Mouse (Mus musculus) fat pad, adult 2 months (tissue): ENCODE measurements around the gene Cdc42ep2.

Experiments used
- DNase-seq: peaks from one replicate; pipeline ENCODE4 v3.0.0-alpha.2; 2011; ENCODE audit warnings: low read depth, low spot score; ENCODE audit errors: extremely low read depth

Gene Cdc42ep2

DNA sequence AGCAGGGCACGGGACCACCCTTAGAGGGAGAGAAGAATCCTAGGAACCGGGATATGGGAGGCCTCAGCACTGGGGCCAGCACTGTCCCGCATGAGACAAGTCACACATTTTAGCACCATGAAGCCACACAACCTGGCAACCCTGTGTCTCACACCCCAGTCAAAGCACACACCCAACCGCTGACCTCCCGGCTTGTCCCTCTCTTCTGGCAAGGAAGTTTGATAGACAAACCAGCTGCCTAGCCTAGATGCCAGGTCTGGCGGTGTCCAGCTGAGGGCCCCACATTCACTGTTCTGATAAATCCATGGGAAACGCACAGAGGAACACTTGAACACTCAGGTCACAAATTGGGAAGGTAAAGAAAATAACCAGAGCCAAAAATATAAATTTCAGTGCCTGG is 18.0 kb upstream of the Cdc42ep2 start:
- no peak for DNase-seq

DNA sequence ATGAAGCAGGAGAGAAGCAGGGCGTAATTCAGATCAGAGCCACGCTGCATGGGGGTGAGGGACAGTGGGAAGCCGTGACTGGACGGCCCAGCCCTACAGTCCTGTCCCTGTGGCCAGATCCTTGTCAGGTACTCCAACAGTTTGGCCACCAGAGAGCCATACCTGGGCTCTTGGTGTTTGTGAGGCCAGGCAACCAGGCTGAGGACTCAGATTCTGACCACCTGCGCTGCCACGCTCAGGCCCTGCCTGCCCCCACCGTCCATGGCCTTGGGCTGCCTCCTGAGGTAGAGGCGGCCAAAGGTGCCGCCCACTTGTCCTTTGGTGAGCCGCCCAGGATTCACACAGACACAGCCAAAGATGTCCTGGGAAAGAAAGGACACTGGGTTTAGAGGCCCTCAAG is 16.0 kb upstream of the Cdc42ep2 start:
- no peak for DNase-seq

- no peak for DNase-seq
These were observed 15.6 kb upstream of the Cdc42ep2 start for GRCm38 (mm10) chr19:5940173-5940572.

DNA sequence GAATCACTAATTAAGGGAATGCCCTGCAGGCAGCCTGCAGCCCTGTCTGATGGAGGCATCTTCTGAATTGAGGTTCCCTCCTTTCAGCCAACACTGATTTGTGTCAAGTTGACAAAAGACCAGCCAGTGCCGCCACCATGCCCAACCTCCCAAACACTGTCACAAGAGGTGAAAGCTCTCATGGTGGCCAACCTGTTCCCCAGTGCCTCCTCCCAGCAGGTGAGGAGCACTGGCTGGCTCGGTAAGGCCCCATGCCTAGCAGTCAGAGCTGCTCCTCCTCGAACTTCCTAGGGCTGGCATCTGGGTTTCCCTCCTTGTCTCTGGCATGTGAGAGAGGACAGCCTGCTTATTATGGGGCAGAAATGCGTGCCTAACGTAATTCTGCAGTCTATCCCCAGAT is 15.1 kb upstream of the Cdc42ep2 start:
- no peak for DNase-seq

DNA sequence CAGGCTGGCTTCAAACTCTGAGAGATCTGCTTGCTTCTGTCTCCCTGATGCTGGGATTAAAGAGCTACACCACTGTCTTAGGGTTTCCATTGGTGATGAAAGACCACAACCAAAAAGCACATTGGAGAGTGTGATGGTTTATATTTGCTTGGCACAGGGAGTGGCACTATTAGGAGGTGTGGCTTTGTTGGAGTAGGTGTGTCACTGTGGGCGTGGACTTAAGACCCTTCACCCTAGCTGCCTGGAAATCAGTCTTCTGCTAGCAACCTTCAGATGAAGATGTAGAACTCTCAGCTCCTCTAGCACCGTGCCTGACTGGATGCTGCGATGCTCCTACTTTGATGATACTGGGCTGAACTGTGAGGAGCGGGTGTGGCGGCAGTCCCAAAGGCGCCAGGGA is 13.9 kb upstream of the Cdc42ep2 start:
- no peak for DNase-seq

DNA sequence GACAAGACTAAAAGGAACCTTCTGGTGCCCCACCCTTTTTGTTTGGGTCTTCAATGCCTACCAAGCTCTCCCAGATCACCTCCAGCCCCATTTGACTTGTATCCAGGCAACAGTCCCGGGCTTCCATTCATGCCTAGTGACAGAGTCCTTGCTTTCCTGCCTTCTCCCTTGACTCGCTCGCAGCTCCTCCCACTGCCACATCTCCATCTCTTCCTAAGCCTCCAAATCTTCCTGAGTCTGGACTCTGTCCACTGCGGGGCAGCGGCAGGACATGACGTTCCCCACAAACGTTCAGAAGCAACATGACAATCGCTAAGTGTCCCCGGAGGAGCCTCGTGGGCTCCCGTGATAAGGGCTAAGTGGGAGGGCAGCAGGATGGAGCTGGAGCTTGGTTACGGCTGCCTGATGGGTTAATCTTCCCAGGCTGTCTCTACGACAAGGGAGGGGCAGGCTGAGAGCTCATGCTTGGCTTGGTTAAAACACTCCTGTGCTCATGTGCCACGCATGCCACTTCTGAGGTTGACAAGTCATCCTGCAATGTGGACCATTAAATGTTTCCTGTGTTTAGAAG is 13.3 kb upstream of the Cdc42ep2 start:
- no peak for DNase-seq

- no peak for DNase-seq
These were observed 12.6 kb upstream of the Cdc42ep2 start for GRCm38 (mm10) chr19:5937095-5937835.

GRCm38 (mm10) chr19:5935691-5936090 is 11.1 kb upstream of the Cdc42ep2 start:
- DNase-seq = no peak

DNA sequence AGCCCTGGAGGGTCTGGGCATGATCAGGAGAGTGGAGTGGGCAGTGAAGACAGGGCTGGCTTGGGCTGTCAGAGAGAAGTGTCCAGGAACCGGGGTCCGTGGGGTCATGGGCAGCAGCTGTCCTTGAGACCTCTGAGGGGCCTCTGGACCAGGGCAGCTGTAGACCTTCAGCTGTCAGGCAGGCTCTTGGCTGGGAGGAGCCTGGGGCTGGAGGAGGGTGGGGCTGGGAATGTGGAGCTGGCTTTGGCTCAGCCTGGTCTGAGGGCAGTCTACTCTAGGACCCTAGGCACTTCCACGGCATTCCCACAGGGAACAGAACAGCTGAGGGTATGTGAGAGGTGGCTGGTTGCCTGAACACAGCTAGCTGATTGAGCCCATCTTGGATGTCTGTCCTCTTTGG is 10.7 kb upstream of the Cdc42ep2 start:
- DNase-seq = no peak

- DNase-seq = no peak
These were observed 5.3 kb upstream of the Cdc42ep2 start for GRCm38 (mm10) chr19:5929634-5930596.

GRCm38 (mm10) chr19:5928546-5928945 is 3.9 kb upstream of the Cdc42ep2 start:
- no peak for DNase-seq

- no peak for DNase-seq
These were observed 3.5 kb upstream of the Cdc42ep2 start for GRCm38 (mm10) chr19:5928104-5928503.

GRCm38 (mm10) chr19:5927532-5927931 is 2.9 kb upstream of the Cdc42ep2 start:
- DNase-seq = no peak

- DNase-seq = no peak
These were observed 2.4 kb upstream of the Cdc42ep2 start for GRCm38 (mm10) chr19:5927026-5927425.

DNA sequence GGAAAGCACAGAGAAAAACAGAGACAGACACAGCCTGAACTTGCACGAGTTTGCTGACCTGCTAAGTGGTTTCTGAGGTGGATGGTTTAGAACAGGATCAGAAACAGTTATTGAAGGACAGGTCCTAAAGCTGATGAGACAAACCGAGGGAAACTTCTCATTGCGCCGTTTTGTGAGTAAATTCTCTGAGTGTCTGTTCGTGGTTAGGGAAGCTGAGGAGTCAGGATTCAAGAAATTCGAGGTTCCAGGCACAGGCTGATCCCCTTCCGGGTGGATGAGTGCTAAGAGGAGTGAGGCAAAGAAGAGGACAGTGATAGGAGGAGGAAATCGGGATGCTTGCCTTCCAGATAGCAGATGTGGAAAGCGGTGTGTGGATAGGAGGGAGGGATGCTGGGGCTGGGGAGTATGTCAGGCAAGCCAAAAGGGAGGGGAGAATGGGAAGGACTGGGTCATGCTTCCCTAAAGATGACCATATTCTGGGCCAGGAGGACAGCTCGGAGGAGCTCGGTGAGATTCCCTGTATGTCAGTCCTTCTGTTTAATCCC is 767 bp upstream of the Cdc42ep2 start:
- no peak for DNase-seq

- no peak for DNase-seq
These were observed 465 bp downstream of the Cdc42ep2 start for GRCm38 (mm10) chr19:5923990-5924712.

DNA sequence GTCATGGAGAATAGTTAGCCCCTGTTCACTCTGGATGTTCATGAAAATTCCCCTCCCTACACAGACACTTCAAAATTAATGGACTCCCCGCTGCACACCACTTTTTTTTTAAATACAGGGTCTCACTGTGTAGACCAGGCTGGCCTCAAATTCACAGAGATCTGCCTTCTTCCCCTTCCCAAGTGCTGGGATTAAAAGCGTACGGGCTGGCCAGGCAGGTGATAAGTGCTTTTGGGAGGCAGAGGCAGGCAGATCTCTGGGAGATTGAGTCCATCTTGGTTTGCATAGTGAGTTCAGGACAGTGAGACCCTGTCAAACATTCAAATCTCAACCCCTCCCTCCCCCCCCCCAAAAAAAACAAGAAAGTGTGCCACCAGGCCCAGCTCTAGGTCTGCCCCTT is 1.7 kb downstream of the Cdc42ep2 start:
- no peak for DNase-seq

- DNase-seq = no peak
These were observed 2.3 kb downstream of the Cdc42ep2 start for GRCm38 (mm10) chr19:5922119-5922942.

DNA sequence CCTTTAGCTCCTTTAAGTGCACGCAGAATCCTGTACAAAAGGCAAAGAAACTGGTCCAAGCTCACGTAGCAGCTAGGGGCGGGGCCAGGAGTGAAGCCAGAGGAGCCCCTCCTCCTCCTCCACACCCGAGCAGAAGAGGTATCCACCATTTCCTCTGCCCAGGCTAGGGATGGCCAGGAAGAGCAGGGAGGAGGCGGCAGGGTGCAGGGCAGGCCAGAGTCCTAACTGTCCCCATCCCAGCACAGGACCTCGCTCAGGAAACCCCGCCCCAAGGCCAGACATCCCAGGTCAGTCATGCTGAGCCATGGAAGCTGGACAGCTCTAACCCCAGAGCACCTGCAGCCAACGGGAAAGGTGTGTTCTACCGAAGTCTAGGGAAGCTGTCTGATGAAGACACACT is 2.9 kb downstream of the Cdc42ep2 start:
- DNase-seq = no peak
